Mouse (Mus musculus) brain, embryonic 14.5 days (tissue): Measurements from ENCODE around the gene Cavin3.

Experiments
- CTCF ChIP-seq: fragments of 200-500 bp; IDR thresholded peaks from 2 replicates; pipeline ENCODE4 v1.5.1; 2012; ENCODE audit warnings: inconsistent platforms, mild to moderate bottlenecking, moderate library complexity, borderline replicate concordance; ENCODE audit not compliant: insufficient read depth, insufficient read length; ENCODE audit errors: extremely low read depth
- POLR2A ChIP-seq: fragments of 200-500 bp; IDR thresholded peaks from 2 replicates; pipeline ENCODE4 v1.6.1; 2012; ENCODE audit warnings: mild to moderate bottlenecking, inconsistent platforms, borderline replicate concordance; ENCODE audit not compliant: poor library complexity, insufficient read depth, insufficient read length, severe bottlenecking; ENCODE audit errors: extremely low read depth

DNA sequence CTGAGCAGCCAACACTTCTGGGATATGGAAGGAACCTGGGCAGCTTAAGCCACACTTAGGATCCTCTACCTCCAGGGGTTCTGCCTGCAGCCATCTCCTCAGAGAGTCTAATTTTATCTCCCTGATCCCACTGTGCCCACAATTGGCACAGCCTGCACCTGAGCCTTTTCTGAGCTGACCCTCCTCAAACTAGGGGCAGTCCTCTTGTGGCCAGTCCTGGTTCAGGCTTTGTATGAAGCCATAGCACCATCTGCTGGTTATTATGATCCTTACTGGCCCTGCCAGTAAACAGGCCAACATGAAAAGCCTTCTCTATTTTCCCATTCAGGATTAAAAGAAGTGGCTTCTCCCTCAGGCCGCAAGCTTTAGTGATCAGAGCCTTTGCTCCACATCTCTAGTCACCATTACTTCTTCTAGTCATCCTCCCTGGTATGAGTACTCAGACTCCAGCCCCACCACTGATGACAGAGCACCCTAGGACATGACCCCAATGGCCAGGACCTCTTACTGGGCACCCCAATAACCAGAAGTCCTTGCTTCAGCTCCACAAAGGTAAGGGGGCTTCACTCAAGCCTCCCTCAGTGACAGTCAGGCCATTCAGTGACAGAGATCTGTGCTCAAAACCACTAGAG lies 45.3 kb upstream of the Cavin3 start:
- TF ChIP-seq POLR2A: no peak
- TF ChIP-seq CTCF: peak; percentile 63; the same call in 1 of the 2 replicates
